Mouse (Mus musculus): ENCODE results near the gene Antxr2. TPM values are rescaled to one million over a fixed set of nuclear protein-coding genes. Genes with fewer than 3 reads are reported as not detected.

Antxr2 gene
- total RNA-seq, 1 experiment, result 4.8 TPM

DNA sequence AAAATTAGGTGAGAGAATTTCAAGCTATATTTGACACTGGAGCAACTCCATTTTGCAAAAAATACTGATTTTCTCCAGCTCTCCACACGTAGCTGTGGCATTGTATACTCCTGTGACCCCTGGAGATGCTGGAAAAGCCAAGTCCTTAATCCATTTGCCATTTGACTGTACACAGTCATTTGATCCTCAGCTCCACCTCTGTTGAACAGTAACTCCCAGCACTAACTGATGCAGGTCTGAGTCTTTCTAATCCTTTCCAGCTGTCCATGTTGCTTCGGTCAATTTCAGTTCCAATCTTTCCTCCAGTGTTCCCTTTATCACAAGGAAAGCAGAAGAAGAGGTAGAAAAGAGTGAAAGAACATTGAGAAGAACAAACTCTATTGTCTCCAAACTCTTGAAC lies 195.4 kb downstream of the Antxr2 start:
- Histone ChIP-seq H3K9me3 (ENCODE audit: control insufficient read depth, insufficient read depth, low read depth, low read length) (no peaks in the 10 kb centered on the region), H3K27ac (ENCODE audit: insufficient read depth, low read depth, low read length, poor library complexity, severe bottlenecking) (no peak overlapping the region), H3K9ac (ENCODE audit: insufficient read depth, low read depth, low read length, poor library complexity, severe bottlenecking) (no peak overlapping the region), H3K4me3 (ENCODE audit: insufficient read depth in 1 of 2, low read depth in 1 of 2, low read length in 2 of 2, poor library complexity in 1 of 2, severe bottlenecking in 1 of 2) (no peak overlapping the region), H3K4me1 (ENCODE audit: control insufficient read depth in 2 of 2, insufficient read depth in 2 of 2, low read length in 2 of 2, poor library complexity in 1 of 2) (peaks cover 0 to 2% of the 10 kb centered on the region in 2 experiments; a peak in 1 of 4 replicates), H3K36me3 (ENCODE audit: control insufficient read depth, insufficient read depth, low read length, poor library complexity, severe bottlenecking) (no peaks in the 10 kb centered on the region)
- in situ Hi-C loops (cut with MboI; ENCODE audit: low sequenced_read_pairs in 2 of 2, unreplicated experiment in 2 of 2), result no loop called here
- no peak for DNase-seq (ENCODE audit: low read depth, low spot score)
- TF ChIP-seq HCFC1 (IDR thresholded peaks at IDR 0.05; ENCODE audit: borderline replicate concordance, insufficient read depth, low read length) (no peak), CHD2 (IDR thresholded peaks at IDR 0.05; ENCODE audit: low read depth, low read length) (no peak), ZNF384 (IDR thresholded peaks at IDR 0.05; ENCODE audit: low read depth, low read length) (no peak), ZC3H11A (IDR thresholded peaks at IDR 0.05; ENCODE audit: borderline replicate concordance, low read depth, low read length) (no peak), MAFK (IDR thresholded peaks at IDR 0.05; ENCODE audit: insufficient read depth, low read depth, low read length) (no peak)

- in situ Hi-C loops (cut with MboI; ENCODE audit: low sequenced_read_pairs in 2 of 2, unreplicated experiment in 2 of 2), result no loop called here
- H3K4me1 ChIP-seq (ENCODE audit: control insufficient read depth in 2 of 2, insufficient read depth in 2 of 2, low read length in 2 of 2, poor library complexity in 1 of 2), result peaks cover 0 to 2% of the 10 kb centered on the region in 2 experiments; a peak in 1 of 4 replicates
- no peak overlapping the region for H3K9ac ChIP-seq (ENCODE audit: insufficient read depth, low read depth, low read length, poor library complexity, severe bottlenecking)
- H3K27ac ChIP-seq (ENCODE audit: insufficient read depth, low read depth, low read length, poor library complexity, severe bottlenecking), result no peak overlapping the region
- no peaks in the 10 kb centered on the region for H3K36me3 ChIP-seq (ENCODE audit: control insufficient read depth, insufficient read depth, low read length, poor library complexity, severe bottlenecking)
- no peak overlapping the region for H3K4me3 ChIP-seq (ENCODE audit: insufficient read depth in 1 of 2, low read depth in 1 of 2, low read length in 2 of 2, poor library complexity in 1 of 2, severe bottlenecking in 1 of 2)
- no peak for DNase-seq (ENCODE audit: low read depth, low spot score)
- TF ChIP-seq ZNF384 (IDR thresholded peaks at IDR 0.05; ENCODE audit: low read depth, low read length) (no peak), HCFC1 (IDR thresholded peaks at IDR 0.05; ENCODE audit: borderline replicate concordance, insufficient read depth, low read length) (no peak), CHD2 (IDR thresholded peaks at IDR 0.05; ENCODE audit: low read depth, low read length) (no peak), ZC3H11A (IDR thresholded peaks at IDR 0.05; ENCODE audit: borderline replicate concordance, low read depth, low read length) (no peak), MAFK (IDR thresholded peaks at IDR 0.05; ENCODE audit: insufficient read depth, low read depth, low read length) (no peak)
- H3K9me3 ChIP-seq (ENCODE audit: control insufficient read depth, insufficient read depth, low read depth, low read length), result no peaks in the 10 kb centered on the region
Observed at GRCm38 (mm10) chr5:97834770-97835169, 196.1 kb downstream of the Antxr2 start.

Other genes with a start within 250 kb of the Antxr2 start
- gene Prdm8, start 136.2 kb upstream of the Antxr2 start, total RNA-seq (2012; rRNA removed), result 0.05 and 0.09 TPM in 2 replicates
- gene Fgf5, start 223.1 kb upstream of the Antxr2 start, total RNA-seq (2012; rRNA removed), result 0.74 and 1.1 TPM in 2 replicates

Measured in ES-E14 (cell line).